Mouse (Mus musculus) limb, embryonic 14.5 days (tissue): ENCODE results near the gene Ptpn12. TPM values are rescaled to one million over a fixed set of nuclear protein-coding genes. Genes with fewer than 3 reads are reported as not detected.
A peak's percentile ranks its signal among the peaks of the same experiment; 100 is the strongest.

Experiments
- ATAC-seq: fragments of 200-750 bp; cut with Nextera tagmentation; 2 replicates; pipeline ENCODE4 v1.8.0; 2017; ENCODE audit warnings: low read depth, moderate number of reproducible peaks, moderate TSS enrichment; ENCODE audit not compliant: low FRiP score
- DNase-seq: peaks from one replicate; pipeline ENCODE4 v3.0.0-alpha.2; 2015; ENCODE audit warnings: low spot score
- H3K27ac ChIP-seq: fragments of 300-500 bp; sonication (generic); replicated peaks from 2 replicates; pipeline ENCODE4 v1.5.1; 2014; ENCODE audit warnings: low read depth, mild to moderate bottlenecking, low read length, moderate library complexity, mixed read lengths
- H3K27me3 ChIP-seq: fragments of 300-500 bp; sonication (generic); 2 replicates; pipeline ENCODE4 v1.6.1; 2014; ENCODE audit warnings: low read length, mixed read lengths; ENCODE audit not compliant: control insufficient read depth, insufficient read depth
- H3K36me3 ChIP-seq: fragments of 300-500 bp; sonication (generic); 2 replicates; pipeline ENCODE4 v1.6.1; 2014; ENCODE audit warnings: mild to moderate bottlenecking, low read length, moderate library complexity, mixed read lengths; ENCODE audit not compliant: control insufficient read depth, insufficient read depth
- H3K4me1 ChIP-seq: fragments of 300-500 bp; sonication (generic); 2 replicates; pipeline ENCODE4 v1.6.1; 2014; ENCODE audit warnings: antibody characterized with exemption, low read length, mixed read lengths; ENCODE audit not compliant: control insufficient read depth, insufficient read depth
- H3K4me2 ChIP-seq: fragments of 300-500 bp; sonication (generic); replicated peaks from 2 replicates; pipeline ENCODE4 v1.6.1; 2014; ENCODE audit warnings: low read depth, mild to moderate bottlenecking, low read length, moderate library complexity; ENCODE audit not compliant: severe bottlenecking
- H3K4me3 ChIP-seq: fragments of 300-500 bp; sonication (generic); replicated peaks from 2 replicates; pipeline ENCODE4 v1.5.1; 2014; ENCODE audit warnings: low read length
- H3K9ac ChIP-seq: fragments of 300-500 bp; sonication (generic); 2 replicates; pipeline ENCODE4 v1.6.1; 2014; ENCODE audit warnings: mild to moderate bottlenecking, low read depth, low read length, moderate library complexity; ENCODE audit not compliant: severe bottlenecking
- H3K9me3 ChIP-seq: fragments of 300-500 bp; sonication (generic); 2 replicates; pipeline ENCODE4 v1.6.1; 2016; ENCODE audit warnings: low read length; ENCODE audit not compliant: control insufficient read depth
- POLR2A ChIP-seq: fragments of 200-500 bp; IDR thresholded peaks from 2 replicates; pipeline ENCODE4 v1.8.0; 2012; ENCODE audit warnings: inconsistent platforms, mild to moderate bottlenecking, moderate library complexity, borderline replicate concordance; ENCODE audit not compliant: insufficient read depth, insufficient read length; ENCODE audit errors: extremely low read depth
- WGBS: fragments of 180-500 bp; shearing (Covaris S2); extraction: QIAGEN DNeasy Blood & Tissue Kit; methylation state at CpG from one replicate; pipeline ENCODE4 v1.1.7; 2014; 5-methylcytosine and 5-hydroxymethylcytosine counted together
- polyA plus RNA-seq, 2 experiments: library from polyadenylated mRNA; depleted of rRNA in 1 of 2; stranded (reverse) in 1 of 2; unstranded in 1 of 2; fragments of >200 nt; fragmentation: Nextera tagmentation in 1 of 2; extraction: Ambion mirVana in 1 of 2; gene quantifications; 2 replicates each; pipeline versions ENCODE4 v1.2.1 to v1.2.3; 2012 to 2014

The Ptpn12 gene
- polyA plus RNA-seq, 2 experiments = 25.4 to 67.4 TPM

GRCm38 (mm10) chr5:21054472-21055070, 1.1 kb downstream of the Ptpn12 start:
- no peak for TF ChIP-seq POLR2A
- Histone ChIP-seq H3K9me3 (no peaks in the 10 kb centered on the region), H3K27me3 (no peaks in the 10 kb centered on the region), H3K27ac (peak overlapping the region; percentile 98), H3K4me1 (peaks cover 6% of the 10 kb centered on the region), H3K36me3 (no peaks in the 10 kb centered on the region), H3K4me2 (peak overlapping the region; percentile 70), H3K9ac (peak overlapping the region; percentile 92), H3K4me3 (peak overlapping the region; percentile 96)
- DNase-seq (peak; percentile 65), ATAC-seq (no peak)
- WGBS = under 1% methylated on average over 19 of the region's 20 CpGs

GRCm38 (mm10) chr5:21053571-21054307, 2.0 kb downstream of the Ptpn12 start:
- H3K4me1 ChIP-seq = peaks cover 6% of the 10 kb centered on the region
- ATAC-seq = no peak
- WGBS = 75% methylated on average over 3 of the region's 3 CpGs
- H3K27me3 ChIP-seq = no peaks in the 10 kb centered on the region
- no peak overlapping the region for H3K27ac ChIP-seq
- DNase-seq = no peak
- peak overlapping the region; percentile 96 for H3K4me3 ChIP-seq
- no peak for TF ChIP-seq POLR2A
- H3K4me2 ChIP-seq = peak overlapping the region; percentile 70
- H3K9ac ChIP-seq = no peak overlapping the region
- no peaks in the 10 kb centered on the region for H3K9me3 ChIP-seq
- H3K36me3 ChIP-seq = no peaks in the 10 kb centered on the region

DNA sequence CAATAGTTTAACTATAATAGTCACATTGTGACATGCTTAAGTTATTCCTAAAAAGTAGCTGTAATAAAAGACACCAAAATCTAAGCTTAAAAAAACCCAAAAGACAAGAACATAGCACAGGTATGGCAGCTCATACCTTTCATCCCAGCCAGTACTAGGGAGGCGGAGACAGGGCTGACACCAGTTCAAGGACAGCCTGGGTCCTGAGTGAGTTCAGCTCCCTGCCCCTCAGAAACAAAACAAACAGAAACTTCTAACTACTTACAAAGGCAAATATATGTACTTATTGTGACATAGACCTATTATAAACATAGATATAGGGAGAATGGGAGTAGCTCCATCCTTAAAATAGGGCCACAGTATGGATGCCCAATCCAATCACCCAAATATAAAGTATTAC, 3.2 kb downstream of the Ptpn12 start:
- H3K4me2 ChIP-seq = no peak overlapping the region

GRCm38 (mm10) chr5:21050770-21051122, 5.0 kb downstream of the Ptpn12 start:
- WGBS = 88% methylated on average over 2 of the region's 2 CpGs
- Histone ChIP-seq H3K36me3 (no peaks in the 10 kb centered on the region), H3K4me3 (no peak overlapping the region), H3K27me3 (no peaks in the 10 kb centered on the region), H3K27ac (no peak overlapping the region), H3K9ac (no peak overlapping the region), H3K9me3 (no peaks in the 10 kb centered on the region), H3K4me1 (peaks cover 6% of the 10 kb centered on the region), H3K4me2 (no peak overlapping the region)
- DNase-seq (no peak), ATAC-seq (no peak)
- no peak for TF ChIP-seq POLR2A

More for the DNA sequence above, 3.2 kb downstream of the Ptpn12 start:
- no peak overlapping the region for H3K27ac ChIP-seq
- H3K9ac ChIP-seq = no peak overlapping the region
- H3K9me3 ChIP-seq = no peaks in the 10 kb centered on the region
- peaks cover 6% of the 10 kb centered on the region for H3K4me1 ChIP-seq
- DNase-seq (no peak), ATAC-seq (no peak)
- no peaks in the 10 kb centered on the region for H3K27me3 ChIP-seq
- 96% methylated on average over 1 of the region's 1 CpGs for WGBS
- TF ChIP-seq POLR2A = no peak
- H3K36me3 ChIP-seq = no peaks in the 10 kb centered on the region
- no peak overlapping the region for H3K4me3 ChIP-seq

DNA sequence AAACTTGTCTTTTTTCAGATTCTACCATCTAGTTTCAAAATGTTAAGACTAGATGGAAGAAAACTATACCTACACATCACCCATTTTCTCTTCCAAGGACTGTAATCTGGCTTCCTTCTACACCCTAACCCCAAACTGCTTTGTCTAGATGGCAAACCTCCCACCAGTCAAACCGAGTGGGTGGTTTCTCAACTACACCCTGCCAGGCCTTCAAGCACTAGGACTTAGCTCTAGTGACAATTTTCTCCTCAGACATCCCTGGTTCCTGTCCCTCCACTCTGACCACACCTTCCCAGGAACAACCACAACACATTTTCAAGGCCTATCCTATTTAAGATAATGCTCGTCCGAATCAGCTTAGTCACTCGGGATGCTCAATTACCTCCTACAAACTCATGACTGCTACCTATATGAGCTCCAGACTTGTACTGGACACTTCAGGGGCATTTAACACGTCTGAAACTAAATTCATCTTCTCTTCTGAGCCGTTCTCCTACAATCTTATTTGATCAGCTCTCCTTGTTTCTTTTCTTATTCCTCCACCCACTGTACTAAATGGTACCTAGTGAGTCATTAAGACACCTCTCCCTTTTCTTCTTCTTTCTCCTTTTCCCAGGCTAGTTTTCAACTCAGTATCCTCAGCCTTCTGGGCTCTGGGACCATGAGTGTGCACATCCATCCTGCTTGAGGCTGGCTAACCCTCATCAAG, 5.5 kb downstream of the Ptpn12 start:
- no peak for TF ChIP-seq POLR2A
- no peak for DNase-seq

More for the DNA sequence above, 5.5 kb downstream of the Ptpn12 start:
- no peak overlapping the region for H3K4me2 ChIP-seq
- no peaks in the 10 kb centered on the region for H3K9me3 ChIP-seq
- H3K9ac ChIP-seq = no peak overlapping the region
- ATAC-seq = no peak
- H3K4me3 ChIP-seq = no peak overlapping the region
- H3K36me3 ChIP-seq = no peaks in the 10 kb centered on the region
- 87% methylated on average over 6 of the region's 6 CpGs for WGBS
- peaks cover 6% of the 10 kb centered on the region for H3K4me1 ChIP-seq
- no peak overlapping the region for H3K27ac ChIP-seq
- no peaks in the 10 kb centered on the region for H3K27me3 ChIP-seq
